Comparison of ENCODE assay signal across 13 mouse cellular contexts in the genomic region with DNA sequence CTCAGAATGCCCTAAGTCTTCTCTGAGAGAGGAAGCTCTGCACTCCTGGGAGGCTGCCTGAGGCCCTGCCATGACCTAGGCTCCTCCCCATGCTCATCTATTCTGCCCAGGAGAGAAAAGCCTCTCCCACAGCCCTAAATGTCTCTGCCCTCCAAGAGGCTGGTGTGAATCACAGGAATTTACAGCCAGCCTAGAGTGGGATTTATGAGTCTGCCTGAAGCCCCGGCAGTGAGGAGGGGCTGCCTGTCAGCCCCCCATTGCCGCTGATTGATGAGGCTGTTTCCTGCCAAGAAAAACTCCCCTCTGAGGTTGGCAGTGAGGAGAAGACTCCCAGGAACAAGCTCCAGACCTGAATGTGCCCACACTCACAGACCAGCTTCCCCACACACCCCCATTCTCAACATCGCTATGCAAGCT. TPM values are rescaled to one million over a fixed set of nuclear protein-coding genes. Genes with fewer than 3 reads are reported as not detected.
DNase-seq lines count a peak whose midpoint lies in the region; ATAC-seq lines count a peak whose summit lies in the region.
"Had no signal": no experiment of that assay in that cellular context is flagged by ENCODE, and none has a peak within 500 bp of the region (broad histone marks: within the 10 kb centered on the region; RNA-seq: fewer than 3 reads in every experiment).

No protein-coding gene starts in this region.

- H3K27me3 ChIP-seq in lung, embryonic 15.5 days: peaks cover 5% of the 10 kb centered on the region; the same call in 1 of the 2 replicates
- H3K27me3 ChIP-seq in hindbrain, embryonic 11.5 days (ENCODE audit: control insufficient read depth, insufficient read depth, low read length): no peaks in the 10 kb centered on the region
- peaks cover 4% of the 10 kb centered on the region; the same call in 1 of the 2 replicates for H3K27me3 ChIP-seq in limb, embryonic 15.5 days
- peaks cover 25% of the 10 kb centered on the region for H3K27me3 ChIP-seq in forebrain, embryonic 10.5 days (ENCODE audit: poor library complexity, severe bottlenecking)
- H3K27me3 ChIP-seq: forebrain, embryonic 15.5 days had no signal

- 22% methylated on average over 3 of the region's 3 CpGs for WGBS in lung, embryonic 15.5 days
- 47% methylated on average over 3 of the region's 3 CpGs for WGBS in hindbrain, embryonic 11.5 days
- 4% methylated on average over 3 of the region's 3 CpGs for WGBS in limb, embryonic 15.5 days
- WGBS in forebrain, embryonic 10.5 days: 78% methylated on average over 3 of the region's 3 CpGs

- no peak overlapping the region for H3K4me2 ChIP-seq in lung, embryonic 15.5 days
- no peak overlapping the region for H3K4me2 ChIP-seq in hindbrain, embryonic 11.5 days (replicated peaks; ENCODE audit: low read depth, low read length)
- no peak overlapping the region for H3K4me2 ChIP-seq in limb, embryonic 15.5 days
- H3K4me2 ChIP-seq: forebrain, embryonic 15.5 days had no signal

- peak; percentile 37; the same call in 1 of the 2 replicates for ATAC-seq in lung, embryonic 15.5 days (ENCODE audit: borderline replicate concordance, extremely low read depth, low FRiP score, low TSS enrichment)
- peak; percentile 17; the same call in 1 of the 2 replicates for ATAC-seq in hindbrain, embryonic 11.5 days (ENCODE audit: low FRiP score)
- ATAC-seq in limb, embryonic 15.5 days (ENCODE audit: insufficient number of reproducible peaks, low FRiP score, low TSS enrichment, low read depth): no peak
- ATAC-seq: forebrain, embryonic 15.5 days; midbrain, embryonic 16.5 days had no signal

- H3K4me3 ChIP-seq in lung, embryonic 15.5 days: no peak overlapping the region
- H3K4me3 ChIP-seq in hindbrain, embryonic 11.5 days (ENCODE audit: low read depth, low read length): no peak overlapping the region
- H3K4me3 ChIP-seq in limb, embryonic 15.5 days: no peak overlapping the region
- no peak overlapping the region for H3K4me3 ChIP-seq in forebrain, embryonic 10.5 days
- H3K4me3 ChIP-seq: forebrain, embryonic 15.5 days had no signal

- no peaks in the 10 kb centered on the region for H3K36me3 ChIP-seq in lung, embryonic 15.5 days
- no peaks in the 10 kb centered on the region for H3K36me3 ChIP-seq in hindbrain, embryonic 11.5 days (ENCODE audit: control insufficient read depth, insufficient read depth, low read length)
- H3K36me3 ChIP-seq in limb, embryonic 15.5 days: no peaks in the 10 kb centered on the region
- H3K36me3 ChIP-seq in forebrain, embryonic 10.5 days (replicated peaks): no peaks in the 10 kb centered on the region
- H3K36me3 ChIP-seq: forebrain, embryonic 15.5 days had no signal

- H3K27ac ChIP-seq in lung, embryonic 15.5 days: no peak overlapping the region
- no peak overlapping the region for H3K27ac ChIP-seq in hindbrain, embryonic 11.5 days (ENCODE audit: low read depth, low read length)
- 0 out of 2 replicates have a peak overlapping the region, but pooled peaks have one; percentile 22 for H3K27ac ChIP-seq in limb, embryonic 15.5 days
- no peak overlapping the region for H3K27ac ChIP-seq in forebrain, embryonic 10.5 days
- H3K27ac ChIP-seq: forebrain, embryonic 15.5 days had no signal

- DNase-seq in lung, postnatal 4 days: no peak
- DNase-seq in hindbrain, embryonic 11.5 days (ENCODE audit: low spot score): no peak
- DNase-seq in cerebellum, adult 18-20 months: no peak
- no peak for DNase-seq in forebrain, embryonic 10.5 days (ENCODE audit: extremely low spot score, low spot score)
- DNase-seq in left cerebral cortex, adult 8-10 months (ENCODE audit: low spot score in 2 of 2): no peak
- DNase-seq: heart, postnatal 4 days had no signal

- no peaks in the 10 kb centered on the region for H3K9me3 ChIP-seq in lung, embryonic 15.5 days
- H3K9me3 ChIP-seq in hindbrain, embryonic 11.5 days (ENCODE audit: control insufficient read depth, low read length): no peaks in the 10 kb centered on the region
- H3K9me3 ChIP-seq in limb, embryonic 15.5 days: no peaks in the 10 kb centered on the region
- H3K9me3 ChIP-seq in forebrain, embryonic 10.5 days: no peaks in the 10 kb centered on the region
- H3K9me3 ChIP-seq: forebrain, embryonic 15.5 days had no signal

- no peak overlapping the region for H3K9ac ChIP-seq in lung, embryonic 15.5 days
- no peak overlapping the region for H3K9ac ChIP-seq in hindbrain, embryonic 11.5 days (ENCODE audit: low read depth, low read length)
- H3K9ac ChIP-seq in limb, embryonic 15.5 days: no peak overlapping the region
- H3K9ac ChIP-seq: forebrain, embryonic 15.5 days had no signal

- H3K4me1 ChIP-seq in lung, embryonic 15.5 days: peaks cover 10% of the 10 kb centered on the region
- no peaks in the 10 kb centered on the region for H3K4me1 ChIP-seq in hindbrain, embryonic 11.5 days (replicated peaks; ENCODE audit: control insufficient read depth, insufficient read depth, low read length)
- peaks cover 25% of the 10 kb centered on the region for H3K4me1 ChIP-seq in limb, embryonic 15.5 days
- H3K4me1 ChIP-seq in forebrain, embryonic 10.5 days: peaks cover 16% of the 10 kb centered on the region

RNA-seq across cellular contexts. Expression of a gene that starts 22.2 kb away (rescaled TPM):
- 0.60 and 0.72 TPM in 2 replicates for polyA plus RNA-seq in lung, embryonic 15.5 days (2015; fragmentation: Nextera tagmentation; extraction: Ambion mirVana)
- polyA plus RNA-seq in hindbrain, embryonic 11.5 days (2014; fragmentation: Nextera tagmentation; extraction: Ambion mirVana): 0.36 and 0.37 TPM in 2 replicates
- polyA plus RNA-seq in limb, embryonic 15.5 days (2015; fragmentation: Nextera tagmentation; extraction: Ambion mirVana): 1.00 and 3.4 TPM in 2 replicates
- not detected in 2 replicates for polyA plus RNA-seq in forebrain, embryonic 10.5 days (2016; fragmentation: Nextera tagmentation; extraction: Ambion mirVana)
- total RNA-seq in left cerebral cortex, adult 8-10 months (2022): under 1 TPM in 2 of 4 experiments, not detected in 2; 0.30 to 0.37 TPM
- total RNA-seq: common myeloid progenitor, adult 5-6 weeks; granulocyte monocyte progenitor cell, adult 5-6 weeks; left cerebral cortex, postnatal 36 days had no signal
- polyA plus RNA-seq: forebrain, embryonic 15.5 days; midbrain, embryonic 16.5 days had no signal

RNA-seq across cellular contexts. Expression of a gene that starts 22.5 kb away (rescaled TPM):
- 17.8 and 21.1 TPM in 2 replicates for polyA plus RNA-seq in lung, embryonic 15.5 days (2015; fragmentation: Nextera tagmentation; extraction: Ambion mirVana)
- 2.6 and 2.7 TPM in 2 replicates for polyA plus RNA-seq in hindbrain, embryonic 11.5 days (2014; fragmentation: Nextera tagmentation; extraction: Ambion mirVana)
- 49.1 and 52.2 TPM in 2 replicates for polyA plus RNA-seq in limb, embryonic 15.5 days (2015; fragmentation: Nextera tagmentation; extraction: Ambion mirVana)
- 0.88 and 1.1 TPM in 2 replicates for polyA plus RNA-seq in forebrain, embryonic 10.5 days (2016; fragmentation: Nextera tagmentation; extraction: Ambion mirVana)
- total RNA-seq in left cerebral cortex, adult 8-10 months (2022): 10 to 100 TPM; 14.2 to 17.9 (median 15.9) TPM
- total RNA-seq: common myeloid progenitor, adult 5-6 weeks; granulocyte monocyte progenitor cell, adult 5-6 weeks had no signal

RNA-seq across cellular contexts. Expression of a gene that starts 46.0 kb away (rescaled TPM):
- 4.1 and 4.3 TPM in 2 replicates for polyA plus RNA-seq in lung, embryonic 15.5 days (2015; fragmentation: Nextera tagmentation; extraction: Ambion mirVana)
- 6.7 and 7.2 TPM in 2 replicates for polyA plus RNA-seq in hindbrain, embryonic 11.5 days (2014; fragmentation: Nextera tagmentation; extraction: Ambion mirVana)
- 3.6 and 4.5 TPM in 2 replicates for polyA plus RNA-seq in limb, embryonic 15.5 days (2015; fragmentation: Nextera tagmentation; extraction: Ambion mirVana)
- polyA plus RNA-seq in forebrain, embryonic 10.5 days (2016; fragmentation: Nextera tagmentation; extraction: Ambion mirVana): 0.74 and 0.77 TPM in 2 replicates
- total RNA-seq in left cerebral cortex, adult 8-10 months (2022): 100 to 1,000 TPM; 330 to 366 (median 356) TPM
- total RNA-seq: common myeloid progenitor, adult 5-6 weeks; granulocyte monocyte progenitor cell, adult 5-6 weeks had no signal
